Mouse (Mus musculus) myocyte (in vitro differentiated cells): ENCODE results near the gene Kmt2d. TPM values are rescaled to one million over a fixed set of nuclear protein-coding genes. Genes with fewer than 3 reads are reported as not detected.
A peak's percentile ranks its signal among the peaks of the same experiment; 100 is the strongest.

Experiments used
- H3K27me3 ChIP-seq: one replicate; pipeline ENCODE4 v1.6.1; 2011; ENCODE audit not compliant: control insufficient read depth, insufficient read depth, insufficient read length
- H3K36me3 ChIP-seq: one replicate; pipeline ENCODE4 v1.6.1; 2011; ENCODE audit not compliant: control insufficient read depth, insufficient read depth
- H3K4me2 ChIP-seq: one replicate; pipeline ENCODE4 v1.6.1; 2011; ENCODE audit warnings: low read depth, control low read depth
- H3K4me3 ChIP-seq: one replicate; pipeline ENCODE4 v1.5.1; 2011; ENCODE audit warnings: mild to moderate bottlenecking, control low read depth, moderate library complexity
- H3K79me2 ChIP-seq: one replicate; pipeline ENCODE4 v1.6.1; 2011; ENCODE audit not compliant: control insufficient read depth, insufficient read depth
- H3ac ChIP-seq: one replicate; pipeline ENCODE4 v1.6.1; 2011; ENCODE audit not compliant: control insufficient read depth, insufficient read length
- CEBPB ChIP-seq: IDR thresholded peaks from 2 replicates; pipeline ENCODE4 v1.6.1; 2011; ENCODE audit warnings: mild to moderate bottlenecking, moderate library complexity; ENCODE audit not compliant: poor library complexity, insufficient read depth, severe bottlenecking
- E2F4 ChIP-seq: IDR thresholded peaks from one replicate; pipeline ENCODE4 v1.6.1; 2011; ENCODE audit warnings: mild to moderate bottlenecking, control low read depth, moderate library complexity; ENCODE audit not compliant: insufficient read depth
- MAX ChIP-seq: IDR thresholded peaks from one replicate; pipeline ENCODE4 v1.6.1; 2011; ENCODE audit warnings: low read depth, mild to moderate bottlenecking, control low read depth
- MYOD1 ChIP-seq, 3 experiments: IDR thresholded peaks; one replicate each; pipeline ENCODE4 v1.6.1; 2011; ENCODE audit warnings: control low read depth in 2 of 3, low read depth in 2 of 3, mild to moderate bottlenecking in 2 of 3, moderate library complexity in 1 of 3; ENCODE audit not compliant: insufficient read length in 2 of 3, control insufficient read depth in 1 of 3
- MYOG ChIP-seq, 3 experiments: IDR thresholded peaks; one replicate each; pipeline ENCODE4 v1.6.1; 2011; ENCODE audit warnings: control low read depth in 2 of 3, low read depth in 2 of 3, mild to moderate bottlenecking in 2 of 3; ENCODE audit not compliant: insufficient read length in 2 of 3, control insufficient read depth in 1 of 3, insufficient read depth in 1 of 3
- POLR2A ChIP-seq: IDR thresholded peaks from one replicate; pipeline ENCODE4 v1.6.1; 2011; ENCODE audit warnings: low read depth, mild to moderate bottlenecking, control low read depth, moderate library complexity; ENCODE audit not compliant: insufficient read length
- POLR2AphosphoS2 ChIP-seq: IDR thresholded peaks from one replicate; pipeline ENCODE4 v1.6.1; 2011; ENCODE audit warnings: low read depth, control low read depth; ENCODE audit not compliant: insufficient read length
- REST ChIP-seq: IDR thresholded peaks from one replicate; pipeline ENCODE4 v1.6.1; 2011; ENCODE audit warnings: mild to moderate bottlenecking, control low read depth, moderate library complexity; ENCODE audit not compliant: insufficient read depth, insufficient read length
- SRF ChIP-seq: IDR thresholded peaks from one replicate; pipeline ENCODE4 v1.6.1; 2011; ENCODE audit warnings: low read depth; ENCODE audit not compliant: control insufficient read depth, insufficient read length
- TCF12 ChIP-seq: IDR thresholded peaks from one replicate; pipeline ENCODE4 v1.6.1; 2011; ENCODE audit warnings: mild to moderate bottlenecking, control low read depth; ENCODE audit not compliant: poor library complexity, insufficient read depth, severe bottlenecking
- TCF3 ChIP-seq: IDR thresholded peaks from one replicate; pipeline ENCODE4 v1.6.1; 2011; ENCODE audit warnings: low read depth, control low read depth; ENCODE audit not compliant: insufficient read length
- USF1 ChIP-seq: IDR thresholded peaks from one replicate; pipeline ENCODE4 v1.6.1; 2011; ENCODE audit warnings: low read depth, mild to moderate bottlenecking, control low read depth, moderate library complexity
- polyA plus RNA-seq: library from polyadenylated mRNA; unstranded; fragments of >200 nt; fragmentation: generic; extraction: Trizol; gene quantifications from one replicate; pipeline ENCODE4 v1.2.1, GENCODE M21; 2012; ENCODE audit warnings: missing spikeins

Kmt2d gene
- polyA plus RNA-seq, 1 experiment, result 27.1 TPM

DNA sequence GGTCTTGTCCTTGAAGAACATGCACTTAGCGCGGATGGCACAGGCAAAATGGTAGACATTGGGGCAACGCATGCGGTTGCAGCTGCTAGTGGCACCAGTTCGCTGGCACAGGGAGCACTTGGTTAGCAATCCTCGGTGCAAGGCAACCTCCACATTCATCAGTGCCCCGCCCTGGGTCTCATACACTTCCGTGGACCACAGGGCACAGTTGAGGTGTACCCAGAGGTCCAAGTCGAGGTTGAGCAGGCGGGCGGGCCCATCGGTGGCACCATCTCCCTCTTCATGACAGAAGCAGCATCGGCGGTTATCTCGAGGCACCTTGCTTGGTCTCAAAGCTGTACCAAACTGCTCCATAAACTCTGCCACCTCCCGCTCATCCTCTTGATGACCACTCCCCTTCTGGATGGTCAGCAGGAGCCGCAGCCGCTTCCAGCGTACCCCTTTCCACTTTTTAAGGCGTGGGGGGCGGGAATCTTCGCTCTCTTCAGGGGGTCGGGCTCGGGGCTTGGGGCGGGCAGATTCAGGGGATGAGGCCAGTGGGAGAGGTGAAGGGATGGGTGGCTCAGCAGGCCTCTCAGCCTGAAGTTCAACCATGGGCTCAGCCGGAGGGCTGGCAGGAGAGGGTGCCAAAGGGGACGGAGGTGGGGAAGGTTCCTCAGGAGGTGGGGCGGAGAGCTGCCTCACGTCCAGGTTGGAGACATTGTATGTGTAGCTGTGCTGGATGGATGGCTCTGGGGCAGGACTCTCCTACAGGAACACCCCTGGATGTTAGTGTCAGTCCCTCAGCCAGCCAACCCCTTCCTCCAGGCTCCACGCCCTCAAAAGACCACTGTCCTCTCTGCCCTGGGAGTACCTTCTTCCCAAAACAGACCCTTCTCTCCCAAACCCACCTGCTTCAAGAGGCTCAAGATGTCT, 31.1 kb downstream of the Kmt2d start:
- Histone ChIP-seq H3ac (no peak overlapping the region), H3K4me2 (no peak overlapping the region), H3K36me3 (peaks cover 67% of the 10 kb centered on the region), H3K27me3 (no peaks in the 10 kb centered on the region), H3K79me2 (no peaks in the 10 kb centered on the region), H3K4me3 (no peak overlapping the region)
- peak; percentile 7 for TF ChIP-seq POLR2A
- peak; percentile 67 for TF ChIP-seq POLR2AphosphoS2
- TF ChIP-seq MYOG (IDR thresholded peaks at IDR 0.05; ENCODE audit: control insufficient read depth in 1 of 3, insufficient read depth in 1 of 3, insufficient read length in 2 of 3, low read depth in 2 of 3), result no peak

- no peak for TF ChIP-seq MYOD1 (IDR thresholded peaks at IDR 0.05; ENCODE audit: control insufficient read depth in 1 of 3, insufficient read length in 2 of 3, low read depth in 2 of 3)
- TF ChIP-seq MAX, result no peak
- TF ChIP-seq USF1, result no peak
- TF ChIP-seq POLR2AphosphoS2, result no peak
- TF ChIP-seq E2F4, result no peak
- no peak for TF ChIP-seq REST
- TF ChIP-seq TCF12, result no peak
- TF ChIP-seq TCF3, result no peak
- TF ChIP-seq CEBPB, result no peak
- no peak for TF ChIP-seq SRF
- no peak for TF ChIP-seq MYOG (IDR thresholded peaks at IDR 0.05; ENCODE audit: control insufficient read depth in 1 of 3, insufficient read depth in 1 of 3, insufficient read length in 2 of 3, low read depth in 2 of 3)
- TF ChIP-seq POLR2A, result no peak
- no peaks in the 10 kb centered on the region for H3K79me2 ChIP-seq
- H3K4me2 ChIP-seq, result no peak overlapping the region
- peaks cover 67% of the 10 kb centered on the region for H3K36me3 ChIP-seq
- no peaks in the 10 kb centered on the region for H3K27me3 ChIP-seq
- no peak overlapping the region for H3K4me3 ChIP-seq
- no peak overlapping the region for H3ac ChIP-seq
Observed at GRCm38 (mm10) chr15:98839161-98839560, 31.8 kb downstream of the Kmt2d start.

DNA sequence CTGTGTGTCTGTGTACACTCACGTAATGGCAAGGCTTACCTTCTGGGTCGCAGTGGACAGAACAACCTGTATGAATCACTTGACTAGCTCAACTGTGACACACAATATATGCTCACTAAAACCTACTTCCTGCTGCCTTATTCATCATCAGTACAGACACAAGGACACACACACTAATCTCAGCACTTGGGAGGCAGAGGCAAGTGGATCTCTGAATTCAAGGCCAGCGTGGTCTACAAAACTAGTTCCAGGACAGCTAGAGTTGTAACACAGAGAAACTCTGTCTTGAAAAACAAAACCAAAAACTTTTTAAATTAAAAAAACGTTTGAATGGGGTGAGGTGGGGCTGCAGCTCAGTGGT, 33.3 kb downstream of the Kmt2d start:
- no peak overlapping the region for H3K4me3 ChIP-seq
- H3K79me2 ChIP-seq, result no peaks in the 10 kb centered on the region
- no peak overlapping the region for H3ac ChIP-seq
- no peak overlapping the region for H3K4me2 ChIP-seq
- no peaks in the 10 kb centered on the region for H3K27me3 ChIP-seq
- TF ChIP-seq TCF12 (no peak), POLR2A (no peak), E2F4 (no peak), USF1 (no peak), MYOD1 (IDR thresholded peaks at IDR 0.05; ENCODE audit: control insufficient read depth in 1 of 3, insufficient read length in 2 of 3, low read depth in 2 of 3) (no peak), REST (no peak), CEBPB (no peak), MYOG (IDR thresholded peaks at IDR 0.05; ENCODE audit: control insufficient read depth in 1 of 3, insufficient read depth in 1 of 3, insufficient read length in 2 of 3, low read depth in 2 of 3) (no peak), TCF3 (no peak)
- peaks cover 72% of the 10 kb centered on the region for H3K36me3 ChIP-seq

DNA sequence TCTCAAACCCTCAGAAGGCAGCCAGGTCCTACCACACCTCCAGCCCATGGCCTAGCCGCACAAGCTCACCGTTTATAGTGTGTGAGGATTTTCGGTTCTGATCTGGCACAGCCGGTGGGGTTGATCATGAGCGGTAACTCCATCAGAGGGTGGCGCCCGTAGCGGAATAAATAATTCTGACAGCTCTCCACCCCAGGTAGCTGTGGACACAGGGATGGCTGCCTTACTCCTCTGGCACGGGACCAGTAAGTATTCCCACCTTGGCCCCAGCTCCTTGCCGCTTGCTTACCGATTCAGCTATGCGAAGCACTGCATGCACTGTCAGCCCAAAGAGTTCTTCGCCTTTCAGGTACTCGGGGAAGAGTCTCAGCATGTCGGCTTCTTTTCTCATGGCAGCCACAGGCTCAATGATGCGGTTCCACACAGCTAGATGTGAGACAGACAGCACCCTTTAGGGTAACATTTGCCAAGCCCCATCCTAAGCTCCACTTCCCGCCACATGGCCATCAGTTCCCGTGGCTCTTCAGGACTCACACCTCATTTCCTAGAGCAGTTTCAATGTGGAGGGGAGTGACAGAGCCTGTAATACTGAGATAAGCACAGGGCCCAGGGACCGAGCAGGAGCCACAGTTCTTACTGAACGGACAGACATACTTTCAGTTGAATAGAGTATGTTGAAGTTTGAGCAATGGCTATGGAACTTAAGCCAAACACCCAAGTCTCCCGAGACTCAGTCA, 33.8 kb downstream of the Kmt2d start:
- TF ChIP-seq MAX, result no peak
- TF ChIP-seq POLR2AphosphoS2, result no peak
- TF ChIP-seq TCF12, result no peak
- TF ChIP-seq POLR2A, result no peak

GRCm38 (mm10) chr15:98835291-98835690, 35.7 kb downstream of the Kmt2d start:
- Histone ChIP-seq H3K4me2 (no peak overlapping the region), H3K4me3 (no peak overlapping the region), H3K27me3 (no peaks in the 10 kb centered on the region), H3K36me3 (peaks cover 53% of the 10 kb centered on the region), H3ac (no peak overlapping the region), H3K79me2 (peaks cover 3% of the 10 kb centered on the region)
- TF ChIP-seq POLR2A (no peak), USF1 (no peak), POLR2AphosphoS2 (no peak), MYOG (IDR thresholded peaks at IDR 0.05; ENCODE audit: control insufficient read depth in 1 of 3, insufficient read depth in 1 of 3, insufficient read length in 2 of 3, low read depth in 2 of 3) (no peak), CEBPB (no peak), MAX (no peak), TCF12 (no peak), REST (no peak), SRF (no peak), E2F4 (no peak), TCF3 (no peak), MYOD1 (IDR thresholded peaks at IDR 0.05; ENCODE audit: control insufficient read depth in 1 of 3, insufficient read length in 2 of 3, low read depth in 2 of 3) (no peak)

More for the DNA sequence above, 33.8 kb downstream of the Kmt2d start:
- Histone ChIP-seq H3K4me2 (no peak overlapping the region), H3K27me3 (no peaks in the 10 kb centered on the region), H3K4me3 (no peak overlapping the region), H3ac (no peak overlapping the region), H3K79me2 (no peaks in the 10 kb centered on the region), H3K36me3 (peaks cover 67% of the 10 kb centered on the region)
